Mouse (Mus musculus): ENCODE measurements around the gene Olfr675. TPM values are rescaled to one million over a fixed set of nuclear protein-coding genes. Genes with fewer than 3 reads are reported as not detected.
"Not testable (repeated sequence)": the region's sequence is repeated elsewhere in the genome, so short reads cannot be mapped to it uniquely, and the experiment has no call there.

Olfr675 gene
- not detected in 2 replicates for polyA plus RNA-seq (2016; fragmentation: Nextera tagmentation; extraction: Ambion mirVana)

GRCm38 (mm10) chr7:105028360-105028759 lies at the start of gene Olfr675:
Gene Olfr675, minus strand, starts transcription at chr7:105028460.
- Histone ChIP-seq H3K27ac (no peak within 1 kb of the TSS), H3K27me3 (ENCODE audit: insufficient read depth, poor library complexity, severe bottlenecking) (no peaks in the 10 kb centered on the region), H3K36me3 (no peaks in the 10 kb centered on the region), H3K4me3 (no peak within 1 kb of the TSS), H3K4me1 (no peaks in the 10 kb centered on the region), H3K9me3 (no peaks in the 10 kb centered on the region)
- WGBS: 89% methylated on average over 1 of the region's 1 CpGs
- DNase-seq (ENCODE audit: low spot score): no peak

GRCm38 (mm10) chr7:105064175-105064574 lies 35.9 kb upstream of the Olfr675 start, which contains the start of gene Olfr678:
Gene Olfr678, plus strand, starts transcription at chr7:105064475.
- no peak for DNase-seq (ENCODE audit: low spot score)
- H3K36me3 ChIP-seq: no peaks in the 10 kb centered on the region
- no peaks in the 10 kb centered on the region for H3K9me3 ChIP-seq
- no peak within 1 kb of the TSS for H3K4me3 ChIP-seq
- H3K27ac ChIP-seq: no peak within 1 kb of the TSS
- 92% methylated on average over 1 of the region's 1 CpGs for WGBS
- H3K27me3 ChIP-seq (ENCODE audit: insufficient read depth, poor library complexity, severe bottlenecking): no peaks in the 10 kb centered on the region
- no peaks in the 10 kb centered on the region for H3K4me1 ChIP-seq

GRCm38 (mm10) chr7:105058951-105059350 lies 30.7 kb upstream of the Olfr675 start:
- H3K27me3 ChIP-seq (ENCODE audit: insufficient read depth, poor library complexity, severe bottlenecking): no peaks in the 10 kb centered on the region
- H3K27ac ChIP-seq: no peak overlapping the region
- H3K36me3 ChIP-seq: no peaks in the 10 kb centered on the region
- H3K4me1 ChIP-seq: no peaks in the 10 kb centered on the region
- DNase-seq (ENCODE audit: low spot score): no peak
- no peak overlapping the region for H3K4me3 ChIP-seq
- H3K9me3 ChIP-seq: no peaks in the 10 kb centered on the region

GRCm38 (mm10) chr7:105033836-105034235 lies 5.6 kb upstream of the Olfr675 start:
- H3K4me1 ChIP-seq; DNase-seq (ENCODE audit: low spot score); H3K27ac ChIP-seq; H3K9me3 ChIP-seq; H3K36me3 ChIP-seq; H3K4me3 ChIP-seq; H3K27me3 ChIP-seq (ENCODE audit: insufficient read depth, poor library complexity, severe bottlenecking): not testable (repeated sequence)
- WGBS: 49% methylated on average over 5 of the region's 5 CpGs

GRCm38 (mm10) chr7:105032398-105032797 lies 4.1 kb upstream of the Olfr675 start, which contains the start of gene Olfr676:
Gene Olfr676, plus strand, starts transcription at chr7:105032698.
- no peak within 1 kb of the TSS for H3K4me3 ChIP-seq
- no peaks in the 10 kb centered on the region for H3K27me3 ChIP-seq (ENCODE audit: insufficient read depth, poor library complexity, severe bottlenecking)
- H3K27ac ChIP-seq: no peak within 1 kb of the TSS
- H3K36me3 ChIP-seq: no peaks in the 10 kb centered on the region
- H3K4me1 ChIP-seq: no peaks in the 10 kb centered on the region
- H3K9me3 ChIP-seq: no peaks in the 10 kb centered on the region
- no peak for DNase-seq (ENCODE audit: low spot score)

GRCm38 (mm10) chr7:105022530-105022929 lies 5.7 kb downstream of the Olfr675 start:
- 42% methylated on average over 1 of the region's 1 CpGs for WGBS

GRCm38 (mm10) chr7:105001929-105002328 lies 26.3 kb downstream of the Olfr675 start, which contains the start of gene Olfr672:
Gene Olfr672, minus strand, starts transcription at chr7:105002029.
- no peaks in the 10 kb centered on the region for H3K9me3 ChIP-seq
- no peak within 1 kb of the TSS for H3K27ac ChIP-seq
- H3K36me3 ChIP-seq: no peaks in the 10 kb centered on the region
- no peak for DNase-seq (ENCODE audit: low spot score)
- H3K4me3 ChIP-seq: no peak within 1 kb of the TSS
- no peaks in the 10 kb centered on the region for H3K27me3 ChIP-seq (ENCODE audit: insufficient read depth, poor library complexity, severe bottlenecking)
- H3K4me1 ChIP-seq: no peaks in the 10 kb centered on the region

More at GRCm38 (mm10) chr7:105022530-105022929, 5.7 kb downstream of the Olfr675 start:
- H3K4me3 ChIP-seq: no peak overlapping the region
- no peaks in the 10 kb centered on the region for H3K36me3 ChIP-seq
- H3K4me1 ChIP-seq: no peaks in the 10 kb centered on the region
- H3K27ac ChIP-seq: no peak overlapping the region
- H3K9me3 ChIP-seq: no peaks in the 10 kb centered on the region
- no peak for DNase-seq (ENCODE audit: low spot score)
- H3K27me3 ChIP-seq (ENCODE audit: insufficient read depth, poor library complexity, severe bottlenecking): no peaks in the 10 kb centered on the region

GRCm38 (mm10) chr7:104979026-104979425 lies 49.2 kb downstream of the Olfr675 start, which contains the start of gene Olfr671:
Gene Olfr671, minus strand, starts transcription at chr7:104979126.
- H3K4me1 ChIP-seq: no peaks in the 10 kb centered on the region
- 70% methylated on average over 1 of the region's 1 CpGs for WGBS
- no peaks in the 10 kb centered on the region for H3K36me3 ChIP-seq
- DNase-seq (ENCODE audit: low spot score): no peak
- H3K27ac ChIP-seq: no peak within 1 kb of the TSS
- no peaks in the 10 kb centered on the region for H3K9me3 ChIP-seq
- H3K27me3 ChIP-seq (ENCODE audit: insufficient read depth, poor library complexity, severe bottlenecking): no peaks in the 10 kb centered on the region
- no peak within 1 kb of the TSS for H3K4me3 ChIP-seq

GRCm38 (mm10) chr7:104972507-104972906 lies 55.8 kb downstream of the Olfr675 start:
- H3K27ac ChIP-seq; H3K4me1 ChIP-seq; H3K9me3 ChIP-seq; DNase-seq (ENCODE audit: low spot score); H3K27me3 ChIP-seq (ENCODE audit: insufficient read depth, poor library complexity, severe bottlenecking); H3K4me3 ChIP-seq; H3K36me3 ChIP-seq: not testable (repeated sequence)
- 72% methylated on average over 2 of the region's 2 CpGs for WGBS

Other genes starting within 250 kb of the Olfr675 start
- not detected in 2 replicates for gene Usp17lb, start 185.9 kb downstream of the Olfr675 start, polyA plus RNA-seq (2016; fragmentation: Nextera tagmentation; extraction: Ambion mirVana)
- gene Usp17la, start 171.5 kb downstream of the Olfr675 start, polyA plus RNA-seq (2016; fragmentation: Nextera tagmentation; extraction: Ambion mirVana): not detected in 2 replicates
- gene Olfr665, start 150.4 kb downstream of the Olfr675 start, polyA plus RNA-seq (2016; fragmentation: Nextera tagmentation; extraction: Ambion mirVana): not detected in 2 replicates
- not detected in 2 replicates for gene Olfr666, start 132.5 kb downstream of the Olfr675 start, polyA plus RNA-seq (2016; fragmentation: Nextera tagmentation; extraction: Ambion mirVana)
- gene Olfr667, start 107.0 kb downstream of the Olfr675 start, polyA plus RNA-seq (2016; fragmentation: Nextera tagmentation; extraction: Ambion mirVana): not detected in 2 replicates
- gene Olfr668, start 100.4 kb downstream of the Olfr675 start, polyA plus RNA-seq (2016; fragmentation: Nextera tagmentation; extraction: Ambion mirVana): not detected in 2 replicates
- not detected in 2 replicates for gene Olfr669, start 94.2 kb downstream of the Olfr675 start, polyA plus RNA-seq (2016; fragmentation: Nextera tagmentation; extraction: Ambion mirVana)
- gene Olfr670, start 65.8 kb downstream of the Olfr675 start, polyA plus RNA-seq (2016; fragmentation: Nextera tagmentation; extraction: Ambion mirVana): not detected in 2 replicates
- not detected in 2 replicates for gene Olfr671, start 49.3 kb downstream of the Olfr675 start, polyA plus RNA-seq (2016; fragmentation: Nextera tagmentation; extraction: Ambion mirVana)
- not detected in 2 replicates for gene Olfr672, start 26.4 kb downstream of the Olfr675 start, polyA plus RNA-seq (2016; fragmentation: Nextera tagmentation; extraction: Ambion mirVana)
- gene Olfr676, start 4.2 kb upstream of the Olfr675 start, polyA plus RNA-seq (2016; fragmentation: Nextera tagmentation; extraction: Ambion mirVana): not detected in 2 replicates
- gene Olfr677, start 22.9 kb upstream of the Olfr675 start, polyA plus RNA-seq (2016; fragmentation: Nextera tagmentation; extraction: Ambion mirVana): not detected in 2 replicates
- not detected in 2 replicates for gene Olfr678, start 36.0 kb upstream of the Olfr675 start, polyA plus RNA-seq (2016; fragmentation: Nextera tagmentation; extraction: Ambion mirVana)
- not detected in 2 replicates for gene Olfr679, start 52.7 kb upstream of the Olfr675 start, polyA plus RNA-seq (2016; fragmentation: Nextera tagmentation; extraction: Ambion mirVana)
- gene Olfr680-ps1, start 64.4 kb upstream of the Olfr675 start, polyA plus RNA-seq (2016; fragmentation: Nextera tagmentation; extraction: Ambion mirVana): not detected in 2 replicates
- gene Olfr681, start 88.4 kb upstream of the Olfr675 start, polyA plus RNA-seq (2016; fragmentation: Nextera tagmentation; extraction: Ambion mirVana): not detected in 2 replicates
- not detected in 2 replicates for gene Olfr683, start 118.6 kb upstream of the Olfr675 start, polyA plus RNA-seq (2016; fragmentation: Nextera tagmentation; extraction: Ambion mirVana)
- not detected in 2 replicates for gene Olfr684, start 135.2 kb upstream of the Olfr675 start, polyA plus RNA-seq (2016; fragmentation: Nextera tagmentation; extraction: Ambion mirVana)
- gene Olfr685, start 157.6 kb upstream of the Olfr675 start, polyA plus RNA-seq (2016; fragmentation: Nextera tagmentation; extraction: Ambion mirVana): not detected in 2 replicates
- not detected in 2 replicates for gene Olfr686, start 179.0 kb upstream of the Olfr675 start, polyA plus RNA-seq (2016; fragmentation: Nextera tagmentation; extraction: Ambion mirVana)

Data from heart, embryonic 10.5 days (tissue).